Mouse (Mus musculus) thymus, adult 2 months (tissue): Measurements from ENCODE around the gene Setd5.

Experiments
- CTCF ChIP-seq: fragments of 200-500 bp; IDR thresholded peaks from 2 replicates; pipeline ENCODE4 v1.5.1; 2012; ENCODE audit warnings: mild to moderate bottlenecking, control low read depth, low read length, moderate library complexity, borderline replicate concordance; ENCODE audit not compliant: control insufficient read depth, poor library complexity, insufficient read depth; ENCODE audit errors: extremely low read depth
- POLR2A ChIP-seq: fragments of 200-500 bp; IDR thresholded peaks from 2 replicates; pipeline ENCODE4 v1.6.1; 2012; ENCODE audit warnings: mild to moderate bottlenecking, low read length, control low read depth, moderate library complexity; ENCODE audit not compliant: control insufficient read depth, poor library complexity, insufficient read depth; ENCODE audit errors: extremely low read depth

- TF ChIP-seq POLR2A (no peak), CTCF (no peak)
Measured at GRCm38 (mm10) chr6:113172011-113172410, 94.8 kb downstream of the Setd5 start.
